Mouse (Mus musculus) kidney, adult 10 weeks (tissue): ENCODE results near the gene Gm4846. TPM values are rescaled to one million over a fixed set of nuclear protein-coding genes. Genes with fewer than 3 reads are reported as not detected.

Experiments used
- polyA plus RNA-seq: library from polyadenylated mRNA; stranded (reverse); fragments of 350-450 nt; fragmentation: Illumina TruSeq; extraction: RNeasy Lipid Tissue Mini Kit (QIAGEN cat#74804); gene quantifications from one replicate; pipeline ENCODE4 v1.2.3, GENCODE M21; 2014; ENCODE audit warnings: low read depth, low replicate concordance

The Gm4846 gene
- not detected for polyA plus RNA-seq

GRCm38 (mm10) chr1:166497488-166497887 lies at the start of gene Gm4846:
Gene Gm4846 (minus strand): TSS chr1:166497588.

Other genes starting within 250 kb of the Gm4846 start
- gene Ildr2, start 243.4 kb downstream of the Gm4846 start, polyA plus RNA-seq: 44.1 TPM
- gene Tada1, start 118.5 kb downstream of the Gm4846 start, polyA plus RNA-seq: 19.8 TPM
- gene Pogk, start 87.7 kb downstream of the Gm4846 start, polyA plus RNA-seq: 12.9 TPM
- not detected for gene Gm4847, start 150.1 kb upstream of the Gm4846 start, polyA plus RNA-seq
- gene Fmo9, start 184.3 kb upstream of the Gm4846 start, polyA plus RNA-seq: not detected